Mouse (Mus musculus): ENCODE measurements at regions not wholly inside any gene's neighbourhood (a gene's known extent, or its start where the extent isn't known, plus 50 kb on each side); places are given as distances from the start of the nearest gene placed in this dataset.

DNA sequence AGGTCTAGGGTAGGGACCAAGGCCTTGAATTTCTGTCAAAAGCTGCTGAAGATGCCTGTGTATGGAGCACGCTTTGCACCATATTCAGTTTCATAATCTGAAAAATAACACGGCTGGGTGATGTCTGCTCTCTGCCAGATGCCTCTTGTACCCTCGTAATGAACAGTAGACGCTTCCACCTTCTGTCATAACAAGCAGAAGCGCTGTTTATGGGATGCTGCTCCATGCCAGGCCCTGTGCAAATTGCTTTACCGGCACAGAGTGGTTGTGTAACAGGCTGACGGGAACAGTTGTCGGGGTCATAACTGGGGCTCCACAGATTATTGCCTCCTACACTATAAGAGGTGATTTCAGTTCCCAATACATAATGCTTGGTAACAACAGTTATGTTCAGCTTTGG, 211.5 kb upstream of the Tnp1 start:
- H3K4me2 ChIP-seq (ENCODE audit: low read depth, low read length, severe bottlenecking), result no peak overlapping the region
- H3K4me3 ChIP-seq (ENCODE audit: low read depth, low read length), result no peak overlapping the region
- no peaks in the 10 kb centered on the region for H3K4me1 ChIP-seq (replicated peaks; ENCODE audit: control insufficient read depth, insufficient read depth, low read length)
- H3K9me3 ChIP-seq (ENCODE audit: control insufficient read depth, low read length), result no peaks in the 10 kb centered on the region
- DNase-seq (ENCODE audit: low spot score) (no peak), ATAC-seq (replicated peaks; ENCODE audit: low FRiP score) (no peak)
- H3K27ac ChIP-seq (ENCODE audit: low read depth, low read length), result no peak overlapping the region
- H3K36me3 ChIP-seq (ENCODE audit: control insufficient read depth, insufficient read depth, low read length), result no peaks in the 10 kb centered on the region
- no peaks in the 10 kb centered on the region for H3K27me3 ChIP-seq (ENCODE audit: control insufficient read depth, insufficient read depth, low read length)
- no peak overlapping the region for H3K9ac ChIP-seq (ENCODE audit: low read length)
- WGBS, result 93% methylated on average over 8 of the region's 8 CpGs

DNA sequence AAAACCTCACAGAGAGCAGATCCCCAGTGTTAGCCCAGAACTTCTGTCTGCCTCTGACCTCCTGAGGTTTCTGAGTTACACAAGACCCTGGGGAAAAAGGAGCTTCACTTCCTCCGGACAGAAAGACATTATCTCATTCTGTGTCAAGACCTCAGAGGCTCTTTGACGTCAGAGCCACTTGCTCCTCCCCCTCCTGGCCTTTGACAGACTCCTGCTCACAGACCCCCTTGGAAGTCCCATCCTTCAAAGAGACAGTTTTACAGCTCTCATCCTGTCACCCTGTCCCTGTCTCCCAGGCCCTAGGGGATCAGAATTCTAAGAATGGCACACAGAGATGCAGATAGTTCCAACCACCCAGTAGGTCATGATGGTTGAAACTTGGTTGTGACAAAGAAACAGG, 206.2 kb upstream of the Tnp1 start:
- Histone ChIP-seq H3K9ac (ENCODE audit: low read length) (no peak overlapping the region), H3K27me3 (ENCODE audit: control insufficient read depth, insufficient read depth, low read length) (no peaks in the 10 kb centered on the region), H3K4me3 (ENCODE audit: low read depth, low read length) (no peak overlapping the region), H3K27ac (ENCODE audit: low read depth, low read length) (no peak overlapping the region), H3K36me3 (ENCODE audit: control insufficient read depth, insufficient read depth, low read length) (no peaks in the 10 kb centered on the region), H3K9me3 (ENCODE audit: control insufficient read depth, low read length) (no peaks in the 10 kb centered on the region), H3K4me2 (ENCODE audit: low read depth, low read length, severe bottlenecking) (no peak overlapping the region), H3K4me1 (replicated peaks; ENCODE audit: control insufficient read depth, insufficient read depth, low read length) (no peaks in the 10 kb centered on the region)
- DNase-seq (ENCODE audit: low spot score) (no peak), ATAC-seq (replicated peaks; ENCODE audit: low FRiP score) (no peak)
- 59% methylated on average over 2 of the region's 2 CpGs for WGBS

DNA sequence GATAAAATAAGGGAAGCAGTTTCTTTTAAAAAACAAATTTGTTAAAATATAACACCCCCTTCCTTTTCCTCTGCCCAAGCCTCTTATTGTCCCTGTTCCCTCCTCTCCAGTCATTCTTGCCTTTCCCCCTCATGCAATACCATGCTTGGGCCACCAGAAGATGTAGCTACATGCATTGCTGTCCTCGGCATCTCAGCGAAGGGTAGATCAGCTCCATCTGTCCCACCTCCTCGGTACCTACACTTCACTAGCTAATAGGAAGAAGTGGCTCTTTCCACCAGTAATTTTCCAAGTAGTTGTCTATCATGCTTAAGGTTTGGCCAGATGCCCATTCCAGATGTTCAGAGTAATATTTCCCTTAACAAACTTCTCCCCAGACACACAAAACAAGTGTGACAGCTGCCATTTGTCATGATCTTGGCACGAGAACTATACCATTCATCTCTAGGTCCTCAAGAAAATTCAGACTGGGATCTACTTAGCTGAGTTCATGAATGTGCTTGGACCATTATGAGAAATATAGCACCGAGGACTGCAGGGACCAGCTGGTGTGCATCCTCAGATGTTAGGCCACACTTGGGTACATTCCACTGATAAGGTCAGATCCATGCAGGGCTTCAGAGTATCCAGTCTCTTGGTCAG, 198.7 kb upstream of the Tnp1 start:
- Histone ChIP-seq H3K27ac (ENCODE audit: low read depth, low read length) (no peak overlapping the region), H3K4me1 (replicated peaks; ENCODE audit: control insufficient read depth, insufficient read depth, low read length) (no peaks in the 10 kb centered on the region), H3K4me3 (ENCODE audit: low read depth, low read length) (no peak overlapping the region), H3K9me3 (ENCODE audit: control insufficient read depth, low read length) (no peaks in the 10 kb centered on the region), H3K9ac (ENCODE audit: low read length) (no peak overlapping the region), H3K36me3 (ENCODE audit: control insufficient read depth, insufficient read depth, low read length) (no peaks in the 10 kb centered on the region), H3K27me3 (ENCODE audit: control insufficient read depth, insufficient read depth, low read length) (no peaks in the 10 kb centered on the region), H3K4me2 (ENCODE audit: low read depth, low read length, severe bottlenecking) (no peak overlapping the region)
- 91% methylated on average over 5 of the region's 5 CpGs for WGBS
- DNase-seq (ENCODE audit: low spot score), result no peak
- ATAC-seq (replicated peaks; ENCODE audit: low FRiP score), result no peak

DNA sequence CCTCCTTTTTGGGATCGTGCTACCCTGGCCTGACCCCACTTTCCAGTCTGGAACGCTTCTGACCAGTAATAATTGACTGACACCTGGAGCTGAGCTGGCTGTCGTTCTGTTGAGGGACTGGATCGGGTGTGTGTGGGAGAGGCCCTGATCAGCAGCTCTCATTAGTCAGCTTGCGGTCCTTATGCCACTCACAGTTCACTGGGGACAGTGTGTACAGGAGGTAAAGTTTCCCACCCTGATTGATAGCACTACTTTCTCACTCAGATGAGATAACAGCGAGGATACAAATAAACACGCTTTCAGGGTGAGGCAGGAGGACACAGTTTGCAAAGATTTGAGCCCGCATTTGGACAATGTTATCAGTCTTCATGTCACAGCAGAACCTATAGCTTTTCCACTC, 191.7 kb upstream of the Tnp1 start:
- H3K9ac ChIP-seq (ENCODE audit: low read length), result no peak overlapping the region
- no peaks in the 10 kb centered on the region for H3K27me3 ChIP-seq (ENCODE audit: control insufficient read depth, insufficient read depth, low read length)
- WGBS, result 88% methylated on average over 8 of the region's 8 CpGs
- H3K4me3 ChIP-seq (ENCODE audit: low read depth, low read length), result no peak overlapping the region
- H3K4me2 ChIP-seq (ENCODE audit: low read depth, low read length, severe bottlenecking), result no peak overlapping the region
- DNase-seq (ENCODE audit: low spot score) (no peak), ATAC-seq (replicated peaks; ENCODE audit: low FRiP score) (no peak)
- H3K36me3 ChIP-seq (ENCODE audit: control insufficient read depth, insufficient read depth, low read length), result no peaks in the 10 kb centered on the region
- no peak overlapping the region for H3K27ac ChIP-seq (ENCODE audit: low read depth, low read length)
- H3K9me3 ChIP-seq (ENCODE audit: control insufficient read depth, low read length), result no peaks in the 10 kb centered on the region
- H3K4me1 ChIP-seq (replicated peaks; ENCODE audit: control insufficient read depth, insufficient read depth, low read length), result no peaks in the 10 kb centered on the region

DNA sequence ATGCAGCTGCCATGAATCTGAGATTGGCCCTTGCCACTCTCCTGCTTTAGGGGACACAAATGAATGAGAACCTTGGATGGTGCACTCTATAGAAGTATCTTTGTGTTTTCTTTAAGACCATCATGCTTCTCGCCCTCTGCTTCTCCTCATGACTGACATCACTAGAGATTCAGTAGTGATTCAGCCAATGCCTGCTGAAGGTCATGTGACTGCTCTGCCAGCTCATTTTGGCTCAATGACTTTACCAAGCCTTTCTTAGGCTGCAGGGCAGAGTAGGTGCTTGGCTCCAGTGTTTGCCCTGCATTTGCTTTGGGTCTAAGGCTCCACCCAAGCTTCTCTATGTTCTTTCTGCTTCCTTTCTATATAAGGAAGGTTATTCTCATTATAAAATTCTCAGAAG, 190.1 kb upstream of the Tnp1 start:
- WGBS, result 83% methylated on average over 1 of the region's 1 CpGs
- Histone ChIP-seq H3K4me3 (ENCODE audit: low read depth, low read length) (no peak overlapping the region), H3K4me1 (replicated peaks; ENCODE audit: control insufficient read depth, insufficient read depth, low read length) (no peaks in the 10 kb centered on the region), H3K9ac (ENCODE audit: low read length) (no peak overlapping the region), H3K4me2 (ENCODE audit: low read depth, low read length, severe bottlenecking) (no peak overlapping the region), H3K36me3 (ENCODE audit: control insufficient read depth, insufficient read depth, low read length) (no peaks in the 10 kb centered on the region), H3K27ac (ENCODE audit: low read depth, low read length) (no peak overlapping the region), H3K27me3 (ENCODE audit: control insufficient read depth, insufficient read depth, low read length) (no peaks in the 10 kb centered on the region), H3K9me3 (ENCODE audit: control insufficient read depth, low read length) (no peaks in the 10 kb centered on the region)
- ATAC-seq (replicated peaks; ENCODE audit: low FRiP score) (no peak), DNase-seq (ENCODE audit: low spot score) (no peak)

DNA sequence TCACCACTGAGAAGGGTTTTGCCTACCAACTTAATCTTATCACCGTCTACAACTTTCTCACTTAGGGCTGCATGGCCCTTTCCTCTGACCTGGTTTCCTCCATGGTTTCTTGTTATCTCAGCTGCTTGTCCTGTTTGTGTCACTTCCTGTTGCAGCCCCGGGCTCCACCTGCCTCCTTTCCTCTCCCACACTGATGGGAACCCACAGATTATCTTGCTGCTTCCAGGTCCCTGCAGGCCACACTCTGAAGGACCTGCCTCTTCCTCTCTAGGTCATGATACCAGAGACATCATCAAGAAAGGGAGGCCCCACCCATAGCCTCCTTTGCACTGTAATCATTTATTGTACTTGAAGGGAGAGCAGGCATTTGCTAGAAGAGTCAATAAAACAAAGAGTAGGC, 184.4 kb upstream of the Tnp1 start:
- Histone ChIP-seq H3K9ac (ENCODE audit: low read length) (no peak overlapping the region), H3K9me3 (ENCODE audit: control insufficient read depth, low read length) (no peaks in the 10 kb centered on the region), H3K36me3 (ENCODE audit: control insufficient read depth, insufficient read depth, low read length) (no peaks in the 10 kb centered on the region), H3K4me3 (ENCODE audit: low read depth, low read length) (no peak overlapping the region), H3K27me3 (ENCODE audit: control insufficient read depth, insufficient read depth, low read length) (no peaks in the 10 kb centered on the region), H3K4me1 (replicated peaks; ENCODE audit: control insufficient read depth, insufficient read depth, low read length) (no peaks in the 10 kb centered on the region), H3K27ac (ENCODE audit: low read depth, low read length) (no peak overlapping the region), H3K4me2 (ENCODE audit: low read depth, low read length, severe bottlenecking) (no peak overlapping the region)
- no peak for ATAC-seq (replicated peaks; ENCODE audit: low FRiP score)
- 77% methylated on average over 2 of the region's 2 CpGs for WGBS
- no peak for DNase-seq (ENCODE audit: low spot score)

DNA sequence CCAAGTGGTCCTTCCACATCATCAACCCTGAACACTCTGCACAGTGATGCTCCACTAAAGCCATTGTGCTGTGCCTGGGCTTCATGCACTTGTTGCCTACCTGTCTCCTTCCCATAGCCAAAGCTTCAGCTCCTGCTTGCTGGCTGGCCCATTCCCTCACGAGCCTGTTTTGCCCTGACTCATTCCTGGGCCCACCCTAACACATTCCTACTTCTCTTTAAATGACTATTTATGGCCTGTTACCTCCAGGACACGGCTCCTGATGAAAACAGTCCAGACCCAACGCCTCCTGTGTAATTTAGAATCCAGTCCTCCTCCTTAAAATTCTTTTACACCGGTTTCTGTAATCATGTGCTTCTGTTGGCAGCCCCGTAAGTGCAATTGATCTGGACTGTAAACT, 175.1 kb upstream of the Tnp1 start:
- DNase-seq (ENCODE audit: low spot score), result no peak
- no peaks in the 10 kb centered on the region for H3K9me3 ChIP-seq (ENCODE audit: control insufficient read depth, low read length)

DNA sequence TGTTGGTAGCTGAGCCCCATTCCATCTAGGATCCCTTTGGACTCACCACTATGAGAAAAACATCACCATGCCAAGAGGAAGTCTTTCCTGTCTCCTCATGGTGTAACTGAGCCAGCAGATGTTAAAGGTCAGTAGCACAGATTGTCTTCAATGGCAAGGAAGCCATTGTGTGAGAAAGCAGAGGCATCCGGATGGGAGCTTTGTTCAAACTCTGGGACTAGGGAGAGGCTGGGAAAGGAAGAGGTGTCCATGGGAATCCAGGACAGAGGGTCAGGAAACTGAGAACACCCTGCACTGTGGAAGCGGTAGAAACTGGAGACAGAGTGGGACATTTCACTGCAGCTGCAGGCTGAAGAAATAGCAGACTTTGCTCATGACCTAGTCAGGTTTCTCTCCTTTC, 173.1 kb upstream of the Tnp1 start:
- Histone ChIP-seq H3K27ac (ENCODE audit: low read depth, low read length) (no peak overlapping the region), H3K27me3 (ENCODE audit: control insufficient read depth, insufficient read depth, low read length) (no peaks in the 10 kb centered on the region), H3K9me3 (ENCODE audit: control insufficient read depth, low read length) (no peaks in the 10 kb centered on the region), H3K4me2 (ENCODE audit: low read depth, low read length, severe bottlenecking) (no peak overlapping the region), H3K4me1 (replicated peaks; ENCODE audit: control insufficient read depth, insufficient read depth, low read length) (no peaks in the 10 kb centered on the region), H3K9ac (ENCODE audit: low read length) (no peak overlapping the region), H3K4me3 (ENCODE audit: low read depth, low read length) (no peak overlapping the region), H3K36me3 (ENCODE audit: control insufficient read depth, insufficient read depth, low read length) (no peaks in the 10 kb centered on the region)
- no peak for DNase-seq (ENCODE audit: low spot score)
- 64% methylated on average over 2 of the region's 2 CpGs for WGBS
- ATAC-seq (replicated peaks; ENCODE audit: low FRiP score), result no peak

More for the DNA sequence above, 175.1 kb upstream of the Tnp1 start:
- ATAC-seq (replicated peaks; ENCODE audit: low FRiP score), result no peak
- no peak overlapping the region for H3K4me3 ChIP-seq (ENCODE audit: low read depth, low read length)
- no peaks in the 10 kb centered on the region for H3K27me3 ChIP-seq (ENCODE audit: control insufficient read depth, insufficient read depth, low read length)
- 85% methylated on average over 5 of the region's 5 CpGs for WGBS
- H3K36me3 ChIP-seq (ENCODE audit: control insufficient read depth, insufficient read depth, low read length), result no peaks in the 10 kb centered on the region
- no peak overlapping the region for H3K9ac ChIP-seq (ENCODE audit: low read length)
- no peaks in the 10 kb centered on the region for H3K4me1 ChIP-seq (replicated peaks; ENCODE audit: control insufficient read depth, insufficient read depth, low read length)
- H3K4me2 ChIP-seq (ENCODE audit: low read depth, low read length, severe bottlenecking), result no peak overlapping the region
- no peak overlapping the region for H3K27ac ChIP-seq (ENCODE audit: low read depth, low read length)

DNA sequence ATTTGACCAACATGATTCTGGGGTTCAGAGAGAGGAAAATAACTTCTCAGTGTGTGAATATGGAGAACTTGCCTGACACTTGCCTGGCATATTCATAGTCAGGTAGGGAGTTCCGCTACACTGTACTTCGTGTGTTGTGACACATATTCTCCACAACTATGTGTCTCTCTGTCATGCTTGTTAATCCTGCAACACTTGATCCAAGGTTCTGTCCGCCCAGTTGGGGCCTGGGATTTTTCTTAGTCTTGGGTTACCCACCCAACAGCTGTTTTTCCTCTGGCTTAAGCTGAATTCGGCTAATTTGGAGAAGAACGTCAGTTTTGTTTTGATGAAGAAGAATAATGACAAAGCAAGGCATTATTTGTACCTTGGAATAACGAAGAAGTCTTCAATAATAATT, 168.8 kb upstream of the Tnp1 start:
- 84% methylated on average over 6 of the region's 6 CpGs for WGBS
- H3K9me3 ChIP-seq (ENCODE audit: control insufficient read depth, low read length), result no peaks in the 10 kb centered on the region
- ATAC-seq (replicated peaks; ENCODE audit: low FRiP score), result no peak

More for the DNA sequence above, 168.8 kb upstream of the Tnp1 start:
- Histone ChIP-seq H3K4me1 (replicated peaks; ENCODE audit: control insufficient read depth, insufficient read depth, low read length) (no peaks in the 10 kb centered on the region), H3K4me2 (ENCODE audit: low read depth, low read length, severe bottlenecking) (no peak overlapping the region), H3K4me3 (ENCODE audit: low read depth, low read length) (no peak overlapping the region), H3K36me3 (ENCODE audit: control insufficient read depth, insufficient read depth, low read length) (no peaks in the 10 kb centered on the region), H3K9ac (ENCODE audit: low read length) (no peak overlapping the region), H3K27me3 (ENCODE audit: control insufficient read depth, insufficient read depth, low read length) (no peaks in the 10 kb centered on the region), H3K27ac (ENCODE audit: low read depth, low read length) (no peak overlapping the region)
- no peak for DNase-seq (ENCODE audit: low spot score)

Measured in forebrain, embryonic 11.5 days (tissue).